Mouse (Mus musculus): Measurements from ENCODE around the gene Arhgap17. TPM values are rescaled to one million over a fixed set of nuclear protein-coding genes. Genes with fewer than 3 reads are reported as not detected.

The Arhgap17 gene
- total RNA-seq, 2 experiments from 2014 or later: 33.6 to 40.6 TPM

- no peak for DNase-seq
These were observed 653 bp downstream of the Arhgap17 start for GRCm38 (mm10) chr7:123368778-123369746.

DNA sequence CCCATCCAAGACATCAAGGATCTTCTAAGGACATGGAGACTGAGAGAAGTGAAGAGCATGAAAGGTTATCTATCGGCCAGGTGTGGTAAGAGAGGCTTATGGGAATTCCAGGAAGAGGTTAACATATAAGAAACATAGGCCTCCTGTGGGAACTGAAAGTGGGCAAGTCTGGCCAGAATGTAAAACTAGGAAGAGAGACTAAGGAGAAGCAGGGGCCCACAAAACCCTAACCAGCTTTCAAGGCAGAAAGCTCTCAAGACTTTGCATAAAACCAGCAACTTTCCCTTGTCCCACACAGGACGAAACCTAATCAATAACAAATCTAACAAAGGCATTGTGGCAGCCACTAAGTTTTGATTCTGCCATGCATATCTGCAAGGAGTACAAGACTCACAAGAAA lies 1.5 kb downstream of the Arhgap17 start:
- no peak for DNase-seq

DNA sequence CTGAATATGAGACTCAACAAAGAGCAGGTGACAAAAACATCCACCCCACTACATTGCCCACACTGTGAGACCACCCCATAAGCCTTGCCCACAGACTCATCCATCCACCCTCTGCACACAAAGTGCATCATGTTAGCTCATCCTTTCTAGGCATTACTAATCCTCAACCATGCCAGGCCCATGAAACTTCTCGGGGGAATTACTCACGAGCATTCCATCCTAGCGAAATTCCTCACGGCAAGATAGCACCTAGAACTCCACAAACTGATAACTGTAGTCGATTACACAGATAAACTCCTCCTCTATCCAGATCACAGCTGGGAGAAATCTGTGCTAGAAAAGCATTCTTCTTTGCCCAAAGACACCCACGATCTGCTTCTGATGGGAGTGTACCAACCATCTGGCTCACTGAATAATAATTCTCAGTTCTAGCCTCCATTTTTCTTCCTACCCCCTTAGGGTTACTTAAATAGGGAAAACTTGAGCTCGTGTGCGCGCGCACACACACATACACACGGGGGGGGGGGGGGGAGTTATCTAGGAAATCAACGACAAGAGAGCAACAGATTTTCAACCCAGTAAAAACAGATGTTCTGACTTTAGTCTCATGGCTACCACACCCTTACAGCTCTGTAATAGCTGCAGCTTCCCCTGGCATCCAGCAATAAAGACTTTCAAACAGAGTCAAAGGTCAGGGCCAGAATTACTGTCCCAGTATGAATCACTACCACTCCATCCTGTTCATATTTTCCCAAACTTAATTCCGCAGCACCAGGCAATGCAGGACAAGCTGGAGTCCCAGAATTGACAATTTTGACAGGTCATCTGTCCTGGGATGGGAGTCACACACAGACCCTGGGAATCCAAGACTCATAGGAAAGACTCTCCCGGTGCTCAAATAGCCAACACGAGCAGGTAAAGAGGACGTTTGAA lies 2.2 kb downstream of the Arhgap17 start:
- DNase-seq: no peak

GRCm38 (mm10) chr7:123366806-123367205 lies 2.9 kb downstream of the Arhgap17 start:
- DNase-seq: no peak

DNA sequence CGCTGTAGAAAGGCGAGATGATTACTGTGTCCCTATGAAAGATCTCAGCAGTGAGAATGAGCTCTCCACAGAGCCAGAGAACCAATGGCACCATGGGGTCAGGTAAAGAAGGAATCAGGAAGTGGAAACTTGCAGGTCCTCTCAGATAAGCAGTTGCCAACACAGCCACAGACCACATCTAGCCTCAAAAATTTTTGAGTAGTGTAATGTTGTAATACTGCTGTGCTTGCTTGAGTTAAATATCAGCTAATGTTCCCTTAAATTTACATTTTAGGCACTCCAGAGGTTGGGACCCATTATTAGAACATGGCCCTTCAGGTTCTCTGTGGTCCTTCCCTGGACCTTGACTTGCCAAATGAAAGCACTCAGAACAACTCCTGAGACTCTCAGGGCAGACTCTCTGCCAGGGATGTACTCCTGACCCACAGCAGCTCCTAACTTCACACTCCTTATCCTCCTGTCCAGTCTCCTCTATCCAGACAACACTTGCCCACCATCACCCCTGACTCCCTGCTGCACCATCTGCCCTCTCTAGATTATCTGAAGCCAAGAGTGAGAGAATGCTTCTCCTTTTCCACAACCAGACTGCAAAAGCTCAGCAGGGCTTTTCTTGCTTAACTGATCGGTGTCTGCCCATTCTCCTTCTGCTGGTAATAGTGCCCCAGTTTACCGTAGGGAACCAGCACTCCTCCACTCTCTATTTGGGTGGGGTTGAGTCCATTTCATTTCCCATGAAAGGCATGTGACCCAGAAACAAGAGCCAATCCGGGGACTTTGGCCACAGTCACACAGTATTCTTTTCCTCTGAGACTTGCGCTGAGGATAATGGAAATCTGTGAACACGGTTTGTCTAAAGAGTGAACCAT lies 3.6 kb downstream of the Arhgap17 start:
- DNase-seq: no peak

DNA sequence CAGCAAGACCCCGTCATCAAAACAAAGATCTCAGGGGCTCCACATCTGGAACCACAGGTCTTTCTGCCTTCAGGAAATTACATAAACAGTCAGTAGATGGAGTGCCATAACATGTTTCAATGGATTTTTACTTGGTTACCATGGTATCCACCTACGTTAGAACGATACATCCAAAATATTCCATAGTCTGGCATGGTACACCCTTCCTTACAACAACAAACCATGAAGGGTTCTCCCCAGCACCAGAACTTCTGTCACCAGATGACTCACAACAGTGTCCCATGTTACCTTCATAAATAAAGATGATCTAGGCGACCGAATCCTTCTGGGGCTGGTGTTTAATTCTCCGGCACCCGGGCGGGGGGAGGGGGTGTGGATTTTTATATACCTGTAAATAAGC lies 5.7 kb downstream of the Arhgap17 start:
- no peak for DNase-seq

DNA sequence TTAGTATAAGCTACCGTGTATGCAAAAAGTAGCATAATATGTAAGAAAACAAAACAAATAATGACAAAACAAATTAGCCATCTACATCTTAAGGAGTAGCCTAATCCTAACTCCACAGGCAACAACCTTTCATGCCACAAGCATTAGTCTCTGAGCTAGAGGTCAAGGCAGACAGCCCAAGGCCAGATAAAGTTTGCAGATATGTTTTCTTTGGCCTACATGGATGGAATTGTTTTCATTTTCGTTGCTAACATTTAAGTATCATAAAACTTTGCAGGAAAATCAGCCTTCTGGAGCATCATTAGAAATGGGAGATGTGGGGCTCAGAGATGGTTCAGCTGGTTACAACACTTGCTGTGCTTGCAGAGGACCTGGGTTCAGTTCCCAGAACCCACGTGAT lies 6.9 kb downstream of the Arhgap17 start:
- no peak for DNase-seq

DNA sequence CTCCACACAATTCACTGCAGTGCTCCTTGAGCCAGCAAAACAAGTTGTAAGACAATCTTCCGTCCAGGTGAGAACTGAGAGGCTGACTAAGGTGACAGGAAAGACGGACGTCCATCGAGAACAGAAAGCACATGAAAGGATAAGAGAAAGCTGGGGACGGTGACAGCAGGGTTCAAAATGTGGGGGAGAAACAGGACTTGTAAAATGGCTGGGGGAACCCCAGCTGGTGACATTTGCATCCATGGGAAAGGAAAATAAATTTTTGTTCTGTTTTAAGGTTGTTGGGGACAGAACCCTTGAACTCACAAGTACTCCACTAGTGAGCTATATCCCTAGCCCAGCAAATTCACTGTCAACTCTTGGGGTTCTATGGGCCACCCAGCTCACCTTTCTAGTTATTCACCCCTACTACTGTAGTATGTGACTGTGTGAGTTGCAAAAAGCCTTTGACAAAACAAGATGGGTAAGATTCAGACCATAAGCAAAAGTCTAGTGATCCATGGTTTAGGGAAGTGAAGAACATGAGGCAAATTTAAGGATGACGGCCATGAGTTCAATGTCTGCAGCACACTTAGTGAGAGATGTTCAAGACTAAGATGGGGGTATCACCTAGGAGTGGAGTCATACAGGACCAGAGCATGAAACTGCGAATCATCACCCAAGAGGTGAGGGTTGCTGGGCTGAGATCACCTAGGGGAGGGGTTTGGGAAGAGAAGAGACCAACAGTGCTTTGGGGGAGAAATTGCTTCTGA lies 8.3 kb downstream of the Arhgap17 start:
- no peak for DNase-seq

GRCm38 (mm10) chr7:123360185-123360584 lies 9.5 kb downstream of the Arhgap17 start:
- DNase-seq: no peak

GRCm38 (mm10) chr7:123359101-123359500 lies 10.6 kb downstream of the Arhgap17 start:
- DNase-seq: no peak

GRCm38 (mm10) chr7:123356158-123356557 lies 13.6 kb downstream of the Arhgap17 start:
- DNase-seq: no peak

GRCm38 (mm10) chr7:123354851-123355250 lies 14.9 kb downstream of the Arhgap17 start:
- no peak for DNase-seq

GRCm38 (mm10) chr7:123354392-123354791 lies 15.3 kb downstream of the Arhgap17 start:
- no peak for DNase-seq

DNA sequence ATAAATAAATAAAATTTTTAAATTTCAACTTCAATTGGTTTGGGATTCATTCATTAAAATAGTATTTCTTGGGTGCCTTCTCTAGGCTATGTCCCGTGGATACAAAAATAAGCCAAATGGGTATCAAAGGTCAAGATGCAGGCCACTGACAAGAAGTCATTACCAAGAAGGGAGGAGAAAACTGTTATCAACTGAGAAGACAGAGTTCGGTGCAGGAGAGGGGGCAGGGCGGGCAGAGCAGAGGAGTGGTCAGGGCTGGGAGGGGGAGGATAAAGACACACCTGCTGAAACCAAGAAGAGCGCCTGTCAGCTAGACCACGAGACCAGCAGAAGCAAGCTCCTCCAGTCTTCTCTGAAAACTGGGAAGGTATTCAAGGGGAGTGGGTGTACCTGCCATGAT lies 15.8 kb downstream of the Arhgap17 start:
- DNase-seq: no peak

DNA sequence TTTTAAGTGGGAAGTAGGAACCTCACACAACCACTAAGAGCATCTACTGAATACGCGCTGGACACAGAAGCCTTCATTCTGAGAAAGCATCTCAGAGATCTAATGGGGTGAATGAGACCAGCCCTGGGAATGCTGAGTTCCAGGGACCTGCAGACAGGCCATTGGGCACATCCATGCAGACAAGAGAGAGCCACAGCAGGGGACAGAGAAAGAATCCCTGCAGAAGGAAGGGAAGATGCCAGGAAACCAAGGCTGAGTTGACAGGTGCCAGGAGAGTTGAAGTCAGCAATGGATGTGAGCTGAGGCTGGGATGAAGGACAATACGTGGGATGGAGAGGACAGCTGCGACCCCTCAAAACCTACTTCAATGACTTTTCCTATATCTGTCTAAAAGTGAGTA lies 16.6 kb downstream of the Arhgap17 start:
- no peak for DNase-seq

GRCm38 (mm10) chr7:123350243-123350642 lies 19.5 kb downstream of the Arhgap17 start:
- DNase-seq: no peak

GRCm38 (mm10) chr7:123349813-123350212 lies 19.9 kb downstream of the Arhgap17 start:
- DNase-seq: no peak

- DNase-seq: no peak
These were observed 23.0 kb downstream of the Arhgap17 start for GRCm38 (mm10) chr7:123346631-123347290.

- DNase-seq: no peak
These were observed 24.6 kb downstream of the Arhgap17 start for GRCm38 (mm10) chr7:123345041-123345544.

- no peak for DNase-seq
These were observed 25.5 kb downstream of the Arhgap17 start for GRCm38 (mm10) chr7:123344079-123344780.
